Mouse (Mus musculus): ENCODE results near the gene Lrp3.

DNA sequence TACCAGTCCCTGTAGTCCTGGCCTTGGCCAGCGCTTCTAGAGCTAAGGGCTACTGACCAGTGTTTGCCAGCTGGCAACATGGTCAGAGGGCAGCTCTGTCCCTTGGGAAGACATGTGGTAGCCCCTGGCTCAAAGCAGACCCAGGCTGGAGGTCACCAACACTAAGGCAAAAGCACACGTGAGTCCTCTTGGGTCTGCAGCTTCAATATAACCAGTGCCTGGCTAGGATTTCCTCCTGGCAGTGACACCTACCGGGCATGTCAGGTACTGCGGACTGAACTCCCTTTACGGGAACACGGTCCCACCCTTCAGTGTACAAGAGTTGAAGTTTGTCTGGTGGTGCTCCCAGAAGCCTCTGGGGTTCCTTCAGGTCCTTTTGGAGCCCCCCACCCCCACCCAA, 46.0 kb downstream of the Lrp3 start:
- peak; percentile 98 for TF ChIP-seq CTCF (IDR thresholded peaks at IDR 0.05; ENCODE audit: insufficient read depth, low read length)
- no peak for TF ChIP-seq POLR2A (IDR thresholded peaks at IDR 0.05; ENCODE audit: borderline replicate concordance, extremely low read depth, low read depth, low read length)
